Mouse (Mus musculus): ENCODE results near the gene Abcc8. TPM values are rescaled to one million over a fixed set of nuclear protein-coding genes. Genes with fewer than 3 reads are reported as not detected.
A peak's percentile ranks its signal among the peaks of the same experiment; 100 is the strongest.
"Not testable (repeated sequence)": the region's sequence is repeated elsewhere in the genome, so short reads cannot be mapped to it uniquely, and the experiment has no call there.

The Abcc8 gene
- polyA plus RNA-seq, 1 experiment: not detected

DNA sequence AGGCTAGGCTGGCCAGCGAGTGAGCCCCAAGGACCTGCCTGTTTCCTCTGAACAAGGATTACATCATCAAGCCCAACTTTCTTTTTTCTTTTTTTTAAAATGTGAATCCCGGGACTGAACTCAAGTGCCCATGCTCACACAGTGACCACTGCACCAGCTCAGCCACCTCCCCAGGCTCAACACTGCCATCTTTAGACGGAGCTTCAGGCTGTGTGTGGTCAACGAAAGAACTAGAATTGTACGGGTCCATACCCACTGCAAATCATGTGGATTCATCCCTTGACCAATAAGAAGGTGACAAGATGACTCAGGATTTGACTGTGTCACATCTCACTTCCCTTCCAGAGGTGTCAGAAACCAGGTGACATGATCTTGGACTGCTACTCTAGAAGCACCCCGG is 24.9 kb upstream of the Abcc8 start:
- H3K4me3 ChIP-seq (replicated peaks; ENCODE audit: control insufficient read depth, low read depth, low read length): no peak overlapping the region
- peaks cover 1% of the 10 kb centered on the region; the same call in 1 of the 2 replicates for H3K4me1 ChIP-seq (ENCODE audit: control insufficient read depth, insufficient read depth, low read length)
- H3K27ac ChIP-seq (ENCODE audit: control insufficient read depth, insufficient read depth, low read depth, low read length, poor library complexity): no peak overlapping the region
- 60% methylated on average over 6 of the region's 6 CpGs for WGBS
- TF ChIP-seq POLR2A (IDR thresholded peaks at IDR 0.05; ENCODE audit: borderline replicate concordance, control insufficient read depth, low read depth, low read length) (no peak), CTCF (IDR thresholded peaks at IDR 0.05; ENCODE audit: control insufficient read depth, insufficient read depth, low read length) (no peak)

GRCm38 (mm10) chr7:46204046-46204471 is 24.2 kb upstream of the Abcc8 start:
- H3K4me1 ChIP-seq (ENCODE audit: control insufficient read depth, insufficient read depth, low read length): peaks cover 1% of the 10 kb centered on the region; the same call in 1 of the 2 replicates
- TF ChIP-seq CTCF (IDR thresholded peaks at IDR 0.05; ENCODE audit: control insufficient read depth, insufficient read depth, low read length) (peak; percentile 37; the same call in 1 of the 2 replicates), POLR2A (IDR thresholded peaks at IDR 0.05; ENCODE audit: borderline replicate concordance, control insufficient read depth, low read depth, low read length) (no peak)
- no peak overlapping the region for H3K27ac ChIP-seq (ENCODE audit: control insufficient read depth, insufficient read depth, low read depth, low read length, poor library complexity)
- WGBS: 47% methylated on average over 11 of the region's 11 CpGs
- H3K4me3 ChIP-seq (replicated peaks; ENCODE audit: control insufficient read depth, low read depth, low read length): no peak overlapping the region

- H3K27ac ChIP-seq (ENCODE audit: control insufficient read depth, insufficient read depth, low read depth, low read length, poor library complexity): no peak overlapping the region
- no peak overlapping the region for H3K4me3 ChIP-seq (replicated peaks; ENCODE audit: control insufficient read depth, low read depth, low read length)
- no peak for TF ChIP-seq CTCF (IDR thresholded peaks at IDR 0.05; ENCODE audit: control insufficient read depth, insufficient read depth, low read length)
- WGBS: 44% methylated on average over 14 of the region's 14 CpGs
- peaks cover 1% of the 10 kb centered on the region; the same call in 1 of the 2 replicates for H3K4me1 ChIP-seq (ENCODE audit: control insufficient read depth, insufficient read depth, low read length)
Measured at GRCm38 (mm10) chr7:46201649-46202048, 21.8 kb upstream of the Abcc8 start.

DNA sequence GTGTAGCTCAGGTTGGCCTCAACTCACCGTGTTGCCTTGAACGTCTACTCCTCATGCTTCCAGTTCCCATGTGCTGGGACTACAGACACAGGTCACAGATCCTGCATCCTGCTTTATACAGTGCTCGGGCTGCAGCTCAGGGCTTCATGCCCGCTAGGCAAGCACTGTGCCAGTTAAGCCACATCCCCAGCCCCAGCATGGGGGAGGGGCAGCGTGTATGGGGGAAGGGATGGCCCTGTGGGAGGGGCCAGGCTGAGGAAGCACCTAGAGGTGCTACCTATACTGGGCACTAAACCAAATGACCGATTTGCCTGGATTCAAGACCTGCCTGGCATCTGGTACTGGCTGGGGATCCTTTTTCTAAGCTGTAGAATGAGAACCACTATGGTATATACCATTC is 20.2 kb upstream of the Abcc8 start:
- Histone ChIP-seq H3K4me1 (ENCODE audit: control insufficient read depth, insufficient read depth, low read length) (peaks cover 1% of the 10 kb centered on the region; the same call in 1 of the 2 replicates), H3K4me3 (replicated peaks; ENCODE audit: control insufficient read depth, low read depth, low read length) (peak overlapping the region; percentile 32), H3K27ac (ENCODE audit: control insufficient read depth, insufficient read depth, low read depth, low read length, poor library complexity) (no peak overlapping the region)
- WGBS: 46% methylated on average over 6 of the region's 6 CpGs
- TF ChIP-seq POLR2A (IDR thresholded peaks at IDR 0.05; ENCODE audit: borderline replicate concordance, control insufficient read depth, low read depth, low read length): no peak
- TF ChIP-seq CTCF (IDR thresholded peaks at IDR 0.05; ENCODE audit: control insufficient read depth, insufficient read depth, low read length): no peak

DNA sequence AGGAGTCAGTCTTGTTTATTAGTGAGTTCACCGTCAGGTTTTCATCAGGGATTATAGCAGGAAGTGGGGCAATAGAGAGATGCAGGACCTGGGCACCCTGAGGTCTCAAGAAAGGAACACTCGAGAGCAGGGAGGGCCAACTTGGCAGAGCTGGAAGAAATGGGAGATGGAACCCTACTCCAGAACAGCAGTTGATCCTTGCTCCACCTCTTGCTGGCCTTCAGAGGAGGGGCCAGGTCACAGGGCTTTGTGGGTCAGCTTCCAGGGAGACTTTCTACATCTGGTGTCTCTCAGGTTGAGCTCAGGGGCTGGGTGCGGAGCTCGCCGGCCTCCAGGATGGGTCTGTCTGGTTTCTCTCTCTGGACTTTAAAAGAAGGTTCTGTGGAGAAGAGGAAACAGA is 15.5 kb upstream of the Abcc8 start:
- Histone ChIP-seq H3K27ac (ENCODE audit: control insufficient read depth, insufficient read depth, low read depth, low read length, poor library complexity) (no peak overlapping the region), H3K4me3 (replicated peaks; ENCODE audit: control insufficient read depth, low read depth, low read length) (no peak overlapping the region), H3K4me1 (ENCODE audit: control insufficient read depth, insufficient read depth, low read length) (peaks cover 1% of the 10 kb centered on the region; the same call in 1 of the 2 replicates)
- WGBS: 66% methylated on average over 5 of the region's 5 CpGs
- TF ChIP-seq CTCF (IDR thresholded peaks at IDR 0.05; ENCODE audit: control insufficient read depth, insufficient read depth, low read length) (no peak), POLR2A (IDR thresholded peaks at IDR 0.05; ENCODE audit: borderline replicate concordance, control insufficient read depth, low read depth, low read length) (no peak)

GRCm38 (mm10) chr7:46184232-46184631 is 4.4 kb upstream of the Abcc8 start:
- Histone ChIP-seq H3K27ac (ENCODE audit: control insufficient read depth, insufficient read depth, low read depth, low read length, poor library complexity) (peak overlapping the region; percentile 51; the same call in 1 of the 2 replicates), H3K4me3 (replicated peaks; ENCODE audit: control insufficient read depth, low read depth, low read length) (no peak overlapping the region), H3K4me1 (ENCODE audit: control insufficient read depth, insufficient read depth, low read length) (peaks cover 4% of the 10 kb centered on the region)
- no peak for TF ChIP-seq POLR2A (IDR thresholded peaks at IDR 0.05; ENCODE audit: borderline replicate concordance, control insufficient read depth, low read depth, low read length)
- no peak for TF ChIP-seq CTCF (IDR thresholded peaks at IDR 0.05; ENCODE audit: control insufficient read depth, insufficient read depth, low read length)

DNA sequence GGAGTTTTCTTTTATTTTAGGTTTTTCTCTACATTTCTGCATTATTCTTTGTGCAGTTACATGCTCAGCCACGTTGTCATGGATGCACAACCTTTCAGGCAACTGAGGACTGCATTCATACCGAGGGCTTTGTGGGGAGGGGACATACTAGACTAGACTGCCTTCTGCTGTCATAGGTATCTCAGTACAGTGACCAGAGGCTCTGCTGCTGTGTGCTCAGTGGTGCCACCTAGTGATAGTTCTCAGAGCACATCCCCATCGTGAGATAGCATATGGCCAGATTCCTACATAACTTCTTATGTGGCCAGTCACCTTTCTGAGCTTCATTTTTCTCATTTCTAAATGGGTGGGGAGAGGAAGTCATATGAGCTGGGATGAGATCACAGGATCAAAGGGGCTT is 1.8 kb upstream of the Abcc8 start:
- Histone ChIP-seq H3K27ac (ENCODE audit: control insufficient read depth, insufficient read depth, low read depth, low read length, poor library complexity) (no peak overlapping the region), H3K4me1 (ENCODE audit: control insufficient read depth, insufficient read depth, low read length) (peaks cover 4% of the 10 kb centered on the region), H3K4me3 (replicated peaks; ENCODE audit: control insufficient read depth, low read depth, low read length) (no peak overlapping the region)
- TF ChIP-seq CTCF (IDR thresholded peaks at IDR 0.05; ENCODE audit: control insufficient read depth, insufficient read depth, low read length) (peak; percentile 88), POLR2A (IDR thresholded peaks at IDR 0.05; ENCODE audit: borderline replicate concordance, control insufficient read depth, low read depth, low read length) (no peak)
- WGBS: 8% methylated on average over 3 of the region's 3 CpGs

DNA sequence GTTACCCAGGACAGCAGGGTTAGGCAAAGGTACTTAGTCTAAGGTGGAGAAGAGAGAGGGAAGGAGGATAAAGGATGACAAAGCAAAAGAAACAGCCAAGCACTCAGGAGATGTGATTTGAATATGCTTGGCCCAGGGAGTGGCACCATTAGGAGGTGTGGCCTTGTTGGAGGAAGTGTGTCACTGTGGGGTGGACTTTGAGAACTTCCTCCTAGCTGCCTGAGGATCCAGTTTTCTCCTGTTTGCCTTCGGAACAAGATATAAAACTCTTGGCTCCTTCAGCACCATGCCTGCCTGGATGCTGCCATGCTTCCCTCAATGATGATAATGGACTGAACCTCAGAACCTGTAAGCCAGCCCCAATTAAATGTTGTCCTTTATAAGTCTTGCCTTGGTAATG is 10.9 kb downstream of the Abcc8 start:
- peak overlapping the region; percentile 62; the same call in 1 of the 2 replicates for H3K27ac ChIP-seq (ENCODE audit: control insufficient read depth, insufficient read depth, low read depth, low read length, poor library complexity)
- H3K4me3 ChIP-seq (replicated peaks; ENCODE audit: control insufficient read depth, low read depth, low read length); H3K4me1 ChIP-seq (ENCODE audit: control insufficient read depth, insufficient read depth, low read length): not testable (repeated sequence)
- 42% methylated on average over 1 of the region's 1 CpGs for WGBS

DNA sequence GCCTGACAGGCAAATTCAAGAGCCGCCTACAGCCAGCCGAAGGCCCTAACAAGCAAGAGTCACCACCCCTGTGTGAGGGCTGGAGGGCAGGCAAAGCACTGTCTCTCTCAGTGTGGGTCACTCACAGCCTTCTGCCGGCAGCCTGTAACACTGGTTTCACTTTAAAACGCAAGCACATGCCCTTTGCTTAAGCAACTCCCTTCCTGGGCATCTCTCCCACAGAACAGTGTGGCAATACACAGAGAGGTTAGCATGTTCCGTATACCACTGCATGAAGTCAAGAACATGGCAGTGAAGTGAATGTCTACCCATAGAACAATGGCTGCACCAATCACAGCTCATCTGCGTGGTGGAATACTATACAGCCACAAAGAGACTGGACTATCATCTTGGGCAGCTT is 11.4 kb downstream of the Abcc8 start:
- 62% methylated on average over 6 of the region's 6 CpGs for WGBS
- Histone ChIP-seq H3K27ac (ENCODE audit: control insufficient read depth, insufficient read depth, low read depth, low read length, poor library complexity) (peak overlapping the region; percentile 83), H3K4me3 (replicated peaks; ENCODE audit: control insufficient read depth, low read depth, low read length) (no peak overlapping the region), H3K4me1 (ENCODE audit: control insufficient read depth, insufficient read depth, low read length) (peaks cover 3% of the 10 kb centered on the region; the same call in 1 of the 2 replicates)
- no peak for TF ChIP-seq CTCF (IDR thresholded peaks at IDR 0.05; ENCODE audit: control insufficient read depth, insufficient read depth, low read length)

Measured in bone marrow, adult 2 months (tissue).